Mouse (Mus musculus): ENCODE results near the gene Mtmr1. TPM values are rescaled to one million over a fixed set of nuclear protein-coding genes. Genes with fewer than 3 reads are reported as not detected.

Gene Mtmr1
- total and polyA plus RNA-seq, 3 experiments, result 4.3 to 32.8 (median 32.3) TPM

DNA sequence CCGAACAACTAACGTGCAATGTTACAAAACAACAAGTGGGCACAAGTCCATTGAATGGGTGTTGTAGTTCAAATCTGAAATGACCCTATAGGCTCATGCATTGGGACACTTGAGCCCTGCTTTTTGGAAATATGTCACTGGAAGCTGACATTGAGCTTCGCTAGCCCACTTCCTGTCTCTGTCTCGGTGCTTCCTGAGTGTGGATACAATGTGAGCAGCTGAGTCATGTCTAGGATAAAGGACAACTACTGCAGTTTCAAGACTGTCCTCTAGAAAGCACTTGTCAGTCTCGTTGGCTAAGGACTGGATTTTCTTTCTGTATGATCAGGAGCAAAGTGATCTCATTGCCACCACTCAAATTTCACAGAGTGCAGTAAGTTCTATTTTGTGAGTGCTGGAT, 78.4 kb downstream of the Mtmr1 start:
- peaks cover 30% of the 10 kb centered on the region for H3K36me3 ChIP-seq (replicated peaks)
- no peaks in the 10 kb centered on the region for H3K27me3 ChIP-seq (ENCODE audit: insufficient read depth, low read length)
- no peak for DNase-seq (ENCODE audit: low spot score)
- no peak for TF ChIP-seq GATA1 (IDR thresholded peaks at IDR 0.05; ENCODE audit: borderline replicate concordance, low read length)
- TF ChIP-seq TAL1 (conservative IDR thresholded peaks at IDR 0.05; ENCODE audit: low read depth, low read length), result no peak
- no peak for TF ChIP-seq CTCF (IDR thresholded peaks at IDR 0.05; ENCODE audit: low read depth, low read length)
- no peak for TF ChIP-seq POLR2AphosphoS5 (IDR thresholded peaks at IDR 0.05; ENCODE audit: insufficient replicate concordance, low read depth, low read length)
- no peak for TF ChIP-seq GATA2 (IDR thresholded peaks at IDR 0.05; ENCODE audit: borderline replicate concordance, low read depth, low read length)
- H3K4me1 ChIP-seq (ENCODE audit: insufficient read depth, low read depth, low read length), result no peaks in the 10 kb centered on the region
- no peaks in the 10 kb centered on the region for H3K9me3 ChIP-seq (replicated peaks)
- ATAC-seq (ENCODE audit: extremely low read depth, insufficient number of reproducible peaks, low FRiP score, poor library complexity, severe bottlenecking), result no peak
- no peak overlapping the region for H3K4me3 ChIP-seq (ENCODE audit: low read depth, low read length)

DNA sequence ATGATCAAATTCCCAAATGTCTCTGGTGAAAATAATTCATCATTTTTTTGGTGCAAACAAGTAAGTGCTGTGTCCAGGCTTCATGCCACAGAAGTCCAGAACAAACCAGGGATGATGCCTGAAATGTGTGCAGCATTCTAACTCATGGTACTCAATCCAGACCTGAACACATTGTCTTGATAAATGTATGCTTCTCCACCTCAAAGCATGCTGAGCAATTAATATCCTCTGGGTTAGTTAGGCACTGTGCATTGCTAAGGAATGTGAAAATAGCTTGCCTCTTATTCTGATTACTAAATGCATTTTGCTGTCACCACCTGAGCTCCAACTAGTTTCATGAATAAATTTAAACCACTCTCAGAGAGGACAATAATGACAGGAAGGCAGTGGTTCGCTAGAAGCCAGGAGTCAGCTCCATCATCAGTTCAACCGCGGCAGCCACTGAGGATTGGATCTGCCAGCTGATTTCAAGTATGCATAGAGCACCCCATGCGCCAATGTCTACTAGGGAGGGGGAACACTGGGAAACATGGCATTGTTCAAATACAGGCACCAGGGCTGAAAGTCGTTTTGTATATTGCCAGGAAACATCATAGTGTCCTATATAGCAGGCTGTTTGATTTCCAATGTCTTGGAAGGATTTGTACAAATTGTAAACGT, 91.6 kb downstream of the Mtmr1 start:
- Histone ChIP-seq H3K36me3 (replicated peaks) (peaks cover 31% of the 10 kb centered on the region), H3K4me1 (ENCODE audit: insufficient read depth, low read depth, low read length) (no peaks in the 10 kb centered on the region), H3K4me3 (ENCODE audit: low read depth, low read length) (no peak overlapping the region), H3K9me3 (replicated peaks) (no peaks in the 10 kb centered on the region), H3K27me3 (ENCODE audit: insufficient read depth, low read length) (no peaks in the 10 kb centered on the region)
- DNase-seq (ENCODE audit: low spot score) (no peak), ATAC-seq (ENCODE audit: extremely low read depth, insufficient number of reproducible peaks, low FRiP score, poor library complexity, severe bottlenecking) (no peak)
- TF ChIP-seq POLR2AphosphoS5 (IDR thresholded peaks at IDR 0.05; ENCODE audit: insufficient replicate concordance, low read depth, low read length) (no peak), GATA1 (IDR thresholded peaks at IDR 0.05; ENCODE audit: borderline replicate concordance, low read length) (no peak), TAL1 (conservative IDR thresholded peaks at IDR 0.05; ENCODE audit: low read depth, low read length) (no peak), CTCF (IDR thresholded peaks at IDR 0.05; ENCODE audit: low read depth, low read length) (no peak), GATA2 (IDR thresholded peaks at IDR 0.05; ENCODE audit: borderline replicate concordance, low read depth, low read length) (no peak)

DNA sequence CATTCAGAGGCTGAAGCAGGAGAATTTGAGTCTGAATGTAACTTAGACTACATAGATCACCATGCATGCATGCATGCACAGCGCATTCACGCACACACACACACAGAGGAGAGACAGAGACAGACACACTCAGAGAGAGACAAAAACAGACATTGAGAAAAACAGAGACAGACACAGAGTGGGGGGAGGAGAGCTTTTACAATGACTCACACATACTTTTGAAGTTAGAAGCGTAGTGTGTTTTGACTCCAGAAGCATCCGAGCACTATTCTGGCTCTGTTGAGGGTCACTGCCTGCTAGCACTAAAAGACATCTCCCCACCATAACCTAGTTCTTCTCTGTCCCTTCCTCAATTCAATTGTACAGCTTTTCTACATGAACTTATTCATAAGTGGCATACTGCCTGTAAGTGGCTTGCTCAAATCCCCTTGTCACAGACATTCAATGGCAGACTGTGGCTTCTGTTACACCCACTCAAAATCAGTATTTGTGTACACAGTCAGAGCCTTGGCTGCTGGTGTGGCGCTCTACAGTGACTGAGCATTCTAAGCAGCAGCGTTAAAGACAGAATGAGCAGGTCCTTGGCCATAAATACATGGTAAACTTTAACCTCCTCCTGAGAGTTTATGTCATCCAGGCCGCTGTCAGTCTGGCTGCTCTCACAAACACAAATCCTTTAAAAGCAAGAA, 99.7 kb downstream of the Mtmr1 start:
- Histone ChIP-seq H3K4me1 (ENCODE audit: insufficient read depth, low read depth, low read length) (peaks cover 20% of the 10 kb centered on the region), H3K4me3 (ENCODE audit: low read depth, low read length) (no peak overlapping the region), H3K36me3 (replicated peaks) (peaks cover 9% of the 10 kb centered on the region), H3K9me3 (replicated peaks) (no peaks in the 10 kb centered on the region), H3K27me3 (ENCODE audit: insufficient read depth, low read length) (no peaks in the 10 kb centered on the region)
- TF ChIP-seq GATA1 (IDR thresholded peaks at IDR 0.05; ENCODE audit: borderline replicate concordance, low read length), result no peak
- TF ChIP-seq GATA2 (IDR thresholded peaks at IDR 0.05; ENCODE audit: borderline replicate concordance, low read depth, low read length), result no peak
- TF ChIP-seq POLR2AphosphoS5 (IDR thresholded peaks at IDR 0.05; ENCODE audit: insufficient replicate concordance, low read depth, low read length), result no peak
- no peak for TF ChIP-seq CTCF (IDR thresholded peaks at IDR 0.05; ENCODE audit: low read depth, low read length)
- TF ChIP-seq TAL1 (conservative IDR thresholded peaks at IDR 0.05; ENCODE audit: low read depth, low read length), result no peak
- no peak for ATAC-seq (ENCODE audit: extremely low read depth, insufficient number of reproducible peaks, low FRiP score, poor library complexity, severe bottlenecking)
- no peak for DNase-seq (ENCODE audit: low spot score)

DNA sequence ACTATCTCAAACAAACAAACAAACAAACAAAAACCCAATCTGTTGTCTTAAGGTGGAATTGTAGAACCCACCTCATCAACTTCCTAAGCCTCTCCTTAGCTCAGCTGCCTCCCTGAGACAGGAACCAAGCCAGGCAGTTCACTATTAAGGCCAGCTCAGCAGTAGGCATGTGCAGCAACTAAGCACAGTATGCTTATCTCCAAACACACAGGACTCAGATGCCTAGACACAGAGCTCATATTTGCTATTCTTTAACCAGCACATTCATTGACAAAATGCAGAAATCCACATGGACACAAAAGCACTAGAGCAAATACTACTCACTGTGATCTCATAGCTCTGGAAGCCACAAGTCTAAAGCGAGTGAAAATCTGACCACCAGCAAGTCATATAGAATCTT, 100.9 kb downstream of the Mtmr1 start:
- peaks cover 20% of the 10 kb centered on the region for H3K4me1 ChIP-seq (ENCODE audit: insufficient read depth, low read depth, low read length)
- H3K36me3 ChIP-seq (replicated peaks), result peaks cover 9% of the 10 kb centered on the region
- no peak overlapping the region for H3K4me3 ChIP-seq (ENCODE audit: low read depth, low read length)
- no peak for DNase-seq (ENCODE audit: low spot score)
- H3K9me3 ChIP-seq (replicated peaks), result no peaks in the 10 kb centered on the region
- TF ChIP-seq GATA2 (IDR thresholded peaks at IDR 0.05; ENCODE audit: borderline replicate concordance, low read depth, low read length) (no peak), TAL1 (conservative IDR thresholded peaks at IDR 0.05; ENCODE audit: low read depth, low read length) (no peak), CTCF (IDR thresholded peaks at IDR 0.05; ENCODE audit: low read depth, low read length) (no peak), GATA1 (IDR thresholded peaks at IDR 0.05; ENCODE audit: borderline replicate concordance, low read length) (no peak), POLR2AphosphoS5 (IDR thresholded peaks at IDR 0.05; ENCODE audit: insufficient replicate concordance, low read depth, low read length) (no peak)
- ATAC-seq (ENCODE audit: extremely low read depth, insufficient number of reproducible peaks, low FRiP score, poor library complexity, severe bottlenecking), result no peak
- no peaks in the 10 kb centered on the region for H3K27me3 ChIP-seq (ENCODE audit: insufficient read depth, low read length)

DNA sequence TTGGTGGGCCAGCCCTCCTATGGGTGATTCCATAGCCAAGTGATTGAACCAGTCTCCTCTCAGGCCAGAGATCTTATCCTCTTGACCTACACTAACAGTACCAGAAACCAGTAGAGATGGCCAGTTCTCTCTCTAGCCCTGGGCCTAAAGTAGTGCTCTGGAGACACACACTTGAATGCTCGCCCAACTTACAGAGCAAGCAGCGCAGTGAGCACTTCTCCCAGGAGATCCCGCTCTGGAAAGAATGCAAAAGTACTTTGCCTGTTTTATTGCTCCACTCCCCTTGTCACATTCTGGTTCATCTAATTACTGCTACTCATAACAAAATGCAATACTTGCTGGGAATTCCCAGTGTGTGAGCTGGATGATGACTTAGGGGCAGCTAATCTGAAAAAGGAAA, 102.9 kb downstream of the Mtmr1 start:
- H3K27me3 ChIP-seq (ENCODE audit: insufficient read depth, low read length), result no peaks in the 10 kb centered on the region
- DNase-seq (ENCODE audit: low spot score) (no peak), ATAC-seq (ENCODE audit: extremely low read depth, insufficient number of reproducible peaks, low FRiP score, poor library complexity, severe bottlenecking) (no peak)
- no peak for TF ChIP-seq GATA2 (IDR thresholded peaks at IDR 0.05; ENCODE audit: borderline replicate concordance, low read depth, low read length)
- no peak for TF ChIP-seq POLR2AphosphoS5 (IDR thresholded peaks at IDR 0.05; ENCODE audit: insufficient replicate concordance, low read depth, low read length)
- no peak for TF ChIP-seq TAL1 (conservative IDR thresholded peaks at IDR 0.05; ENCODE audit: low read depth, low read length)
- no peak for TF ChIP-seq GATA1 (IDR thresholded peaks at IDR 0.05; ENCODE audit: borderline replicate concordance, low read length)
- no peak for TF ChIP-seq CTCF (IDR thresholded peaks at IDR 0.05; ENCODE audit: low read depth, low read length)
- no peak overlapping the region for H3K4me3 ChIP-seq (ENCODE audit: low read depth, low read length)
- peaks cover 7% of the 10 kb centered on the region for H3K36me3 ChIP-seq (replicated peaks)
- peaks cover 20% of the 10 kb centered on the region for H3K4me1 ChIP-seq (ENCODE audit: insufficient read depth, low read depth, low read length)
- H3K9me3 ChIP-seq (replicated peaks), result no peaks in the 10 kb centered on the region

Other genes with a start within 250 kb of the Mtmr1 start
- 37.9 and 38.1 TPM in 2 replicates for gene Mtm1, start 154.0 kb upstream of the Mtmr1 start, total RNA-seq (2014; fragmentation: Nextera tagmentation)
- 13.2 and 18.5 TPM in 2 replicates for gene Mtm1, start 154.0 kb upstream of the Mtmr1 start, total RNA-seq (2017)
- gene Mtm1, start 154.0 kb upstream of the Mtmr1 start, polyA plus RNA-seq (2012), result 0.24 and 0.64 TPM in 2 replicates
- 12.7 and 16.1 TPM in 2 replicates for gene Cd99l2, start 128.1 kb downstream of the Mtmr1 start, total RNA-seq (2014; fragmentation: Nextera tagmentation)
- gene Cd99l2, start 128.1 kb downstream of the Mtmr1 start, total RNA-seq (2017), result 21.4 and 22.2 TPM in 2 replicates
- 2.1 and 3.7 TPM in 2 replicates for gene Cd99l2, start 128.1 kb downstream of the Mtmr1 start, polyA plus RNA-seq (2012)
- 444 and 498 TPM in 2 replicates for gene Hmgb3, start 191.2 kb downstream of the Mtmr1 start, total RNA-seq (2014; fragmentation: Nextera tagmentation)
- gene Hmgb3, start 191.2 kb downstream of the Mtmr1 start, total RNA-seq (2017), result 279 and 306 TPM in 2 replicates
- gene Hmgb3, start 191.2 kb downstream of the Mtmr1 start, polyA plus RNA-seq (2012), result 269 and 287 TPM in 2 replicates